Mouse (Mus musculus) kidney, postnatal 10 days (tissue): Measurements from ENCODE around the gene Acp5.
"Not testable (repeated sequence)": the region's sequence is repeated elsewhere in the genome, so short reads cannot be mapped to it uniquely, and the experiment has no call there.

ENCODE experiments used
- DNase-seq: peaks from one replicate; pipeline ENCODE4 v3.0.0; 2021; ENCODE audit warnings: mixed read lengths

Acp5 gene

DNA sequence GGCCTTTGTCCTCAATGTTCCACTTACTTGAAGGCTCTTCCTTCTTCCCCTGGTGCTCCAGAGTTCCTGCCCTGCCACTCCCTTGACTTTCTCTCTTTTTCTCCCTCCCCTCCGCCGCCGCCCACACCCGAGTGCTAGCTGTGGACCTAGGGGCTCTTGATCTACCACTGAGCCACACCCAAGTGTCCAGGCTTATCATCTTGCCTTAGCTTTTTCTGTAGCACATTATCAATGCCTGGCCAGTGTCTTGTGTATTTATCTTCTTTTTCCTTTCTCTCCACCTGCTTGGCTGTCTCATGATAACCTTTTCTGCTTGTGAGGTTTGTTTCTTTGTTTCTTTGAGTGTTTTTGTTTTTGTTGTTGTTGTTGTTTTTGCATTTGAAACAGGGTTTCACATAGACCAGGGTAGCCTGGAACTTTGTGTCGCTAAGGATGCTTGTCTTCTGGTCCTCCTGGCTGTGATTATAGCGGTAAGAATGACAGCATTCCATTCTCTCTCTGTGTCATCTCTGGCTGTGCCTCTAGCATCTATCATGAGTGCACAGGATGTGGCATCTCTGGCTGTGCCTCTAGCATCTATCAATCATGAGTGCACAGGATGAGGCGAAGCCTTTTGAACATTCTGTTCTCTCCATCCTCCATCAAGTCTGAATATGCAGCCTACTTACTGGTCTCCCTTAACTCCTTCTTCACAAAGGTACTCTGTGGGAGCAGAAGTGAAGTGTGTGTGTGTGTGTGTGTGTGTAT is at the start of gene Acp5:
Gene Acp5, minus strand, starts transcription at position 68 of the 747 bp plus-strand sequence.
- no peak for DNase-seq

DNA sequence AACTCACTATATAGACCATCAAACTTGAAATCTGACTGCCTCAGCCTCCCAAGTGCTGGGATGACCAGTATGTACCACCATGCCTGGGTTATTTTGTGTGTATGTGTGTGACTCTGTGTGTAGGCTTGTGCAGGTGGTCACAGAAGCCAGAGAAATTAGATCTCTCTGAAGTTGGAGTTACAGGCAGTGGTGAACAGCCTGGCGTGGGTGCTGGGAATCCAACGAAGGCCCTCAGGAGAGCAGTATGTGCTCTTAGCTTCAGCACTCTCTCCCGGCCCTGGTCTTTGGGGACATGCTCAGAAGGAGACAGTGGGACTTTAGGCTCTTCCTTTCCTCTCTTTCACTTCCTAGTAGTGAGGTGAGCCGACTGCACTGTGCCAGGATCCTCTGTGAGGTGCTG is 36.8 kb upstream of the Acp5 start:
- DNase-seq = no peak

DNA sequence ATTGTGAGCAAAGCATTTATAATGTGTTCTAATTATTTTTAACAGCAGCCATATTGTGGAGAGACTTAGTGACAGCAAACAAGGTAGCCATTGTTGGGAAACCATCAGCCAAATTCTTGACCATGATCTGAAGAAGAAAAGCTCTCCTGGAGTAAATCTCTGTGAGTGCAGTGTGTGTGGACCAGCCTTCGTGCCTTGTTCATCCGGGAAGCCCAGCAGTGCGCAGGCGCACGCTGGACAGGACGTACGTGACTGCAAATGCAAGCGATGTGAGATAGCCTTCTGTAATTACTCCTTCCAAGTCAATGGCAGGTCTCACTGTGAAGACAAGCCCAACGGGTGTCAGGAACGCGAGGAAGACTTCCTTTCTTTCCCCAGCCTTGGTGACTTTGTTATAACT is 33.8 kb upstream of the Acp5 start:
- no peak for DNase-seq

DNA sequence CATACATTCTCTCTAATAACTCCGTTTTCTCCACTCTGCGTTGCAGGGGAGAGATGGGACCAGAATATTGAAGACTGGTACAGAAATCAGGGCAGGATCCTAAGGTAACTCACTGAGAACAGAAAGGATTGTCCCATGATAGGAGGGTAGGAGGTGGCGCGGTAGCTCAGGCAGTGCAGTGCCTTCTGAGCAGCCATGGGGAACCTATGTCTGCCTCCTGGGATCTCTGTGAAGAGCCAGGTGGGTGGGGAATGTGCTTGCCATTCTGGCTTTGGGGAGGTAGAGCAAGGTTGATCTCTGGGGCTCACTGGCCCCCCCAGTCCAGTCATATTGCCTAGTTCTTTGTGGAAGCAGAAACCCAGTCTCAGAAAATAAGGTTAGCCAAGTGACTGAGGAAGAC is 32.2 kb upstream of the Acp5 start:
- DNase-seq = no peak

DNA sequence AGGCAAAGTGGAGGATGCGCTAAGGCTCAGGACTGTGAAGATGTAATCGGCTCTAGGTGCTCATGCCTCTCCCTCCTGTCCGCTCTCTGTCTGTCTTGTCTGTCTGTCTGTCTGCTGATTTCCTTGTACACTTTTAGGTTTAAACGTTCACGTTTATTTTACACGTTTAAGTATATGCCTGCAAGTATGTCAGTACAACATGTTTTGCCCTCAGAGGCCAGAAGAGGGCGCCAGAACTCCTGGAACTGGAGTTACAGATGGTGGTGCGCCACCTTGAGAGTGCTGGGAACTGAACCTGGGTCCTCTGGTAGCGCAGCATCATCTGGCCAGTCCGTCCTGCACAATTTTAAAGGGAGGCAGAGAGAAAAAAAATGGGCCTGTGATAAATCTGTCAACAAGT is 31.2 kb upstream of the Acp5 start:
- DNase-seq = peak; percentile 21

DNA sequence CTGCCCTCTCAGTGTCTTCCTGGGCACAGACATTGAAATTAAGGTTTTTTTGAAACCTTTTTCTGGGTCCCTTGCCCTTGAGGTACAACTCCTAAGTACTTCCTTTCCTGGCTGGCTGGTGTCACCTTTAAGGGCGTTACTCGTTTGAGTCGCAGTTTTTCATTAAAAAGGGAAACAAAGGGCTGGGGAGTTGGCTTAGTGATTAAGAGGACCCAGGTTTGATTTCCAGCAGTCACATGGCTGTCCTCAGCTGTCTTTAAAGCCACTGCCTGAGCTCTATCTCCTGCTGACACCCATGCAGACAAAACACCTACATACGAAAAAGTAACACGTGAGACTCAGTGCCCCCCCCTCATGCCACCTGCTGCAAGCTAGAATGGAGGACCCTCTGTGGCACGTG is 30.5 kb upstream of the Acp5 start:
- no peak for DNase-seq

DNA sequence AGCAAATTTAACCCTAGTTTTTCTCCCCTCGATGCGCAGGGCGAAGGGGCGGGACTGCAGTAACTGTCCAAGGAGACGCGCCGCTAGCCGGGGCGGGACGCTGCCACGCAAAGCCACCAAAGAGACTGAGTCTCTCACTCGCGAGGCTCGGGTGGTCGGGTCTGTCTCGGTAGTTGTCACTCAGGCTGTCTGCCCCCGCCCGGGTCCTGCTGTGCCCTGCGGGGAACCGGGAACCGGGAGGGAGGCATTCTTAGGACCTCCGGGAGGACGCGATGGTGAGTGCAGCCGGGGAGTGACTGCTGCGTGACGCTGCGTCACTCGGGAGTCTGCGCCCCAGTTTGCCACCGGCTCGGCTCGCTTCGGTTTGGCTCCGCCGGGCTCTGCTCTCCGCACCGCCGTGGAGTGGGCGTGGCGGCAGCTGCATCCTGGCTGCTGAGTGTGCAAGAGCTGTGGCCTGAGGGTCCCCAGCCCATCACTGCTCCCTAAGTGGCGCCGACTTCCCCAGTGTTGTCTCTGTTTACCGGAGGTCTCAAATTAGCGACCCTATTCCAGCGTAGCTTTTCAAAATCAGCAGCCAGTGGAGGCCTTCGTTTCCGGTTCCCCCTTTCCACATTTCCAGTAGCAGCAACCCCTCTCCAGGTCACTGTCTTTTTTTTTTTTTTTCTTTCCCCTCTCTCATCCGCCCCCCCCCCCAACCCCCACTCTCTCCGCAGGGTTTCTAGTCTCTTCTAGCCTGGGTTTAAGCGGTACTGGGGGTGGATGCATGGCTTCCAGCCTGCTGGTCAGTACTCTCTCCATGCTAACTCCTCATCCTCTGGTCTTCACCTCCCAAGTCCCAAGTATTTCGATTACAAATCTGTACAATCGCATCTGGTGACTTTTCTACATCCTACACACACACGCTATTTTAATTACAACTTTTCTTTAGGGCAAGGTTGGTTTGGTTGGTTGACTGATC is 29.5 kb upstream of the Acp5 start:
- peak; percentile 63 for DNase-seq

DNA sequence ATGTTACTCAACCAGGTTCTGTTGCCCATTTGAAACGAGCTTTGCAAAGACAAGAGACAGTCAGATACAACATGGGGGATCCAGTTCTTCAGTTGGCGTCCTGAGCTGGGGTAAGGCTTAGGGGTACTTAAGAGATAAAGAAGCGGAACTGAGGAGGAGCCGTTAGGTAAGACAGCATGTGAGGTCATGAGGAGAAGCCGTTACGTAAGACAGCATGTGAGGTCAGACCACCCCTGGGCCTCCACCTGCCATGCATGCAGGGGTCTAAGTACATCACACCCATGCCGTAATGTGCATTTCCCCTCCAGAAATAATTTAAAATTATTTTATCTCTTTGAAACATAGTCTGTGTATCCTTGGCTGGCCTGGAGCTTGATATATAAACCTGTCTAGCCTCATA is 27.4 kb upstream of the Acp5 start:
- DNase-seq = no peak

DNA sequence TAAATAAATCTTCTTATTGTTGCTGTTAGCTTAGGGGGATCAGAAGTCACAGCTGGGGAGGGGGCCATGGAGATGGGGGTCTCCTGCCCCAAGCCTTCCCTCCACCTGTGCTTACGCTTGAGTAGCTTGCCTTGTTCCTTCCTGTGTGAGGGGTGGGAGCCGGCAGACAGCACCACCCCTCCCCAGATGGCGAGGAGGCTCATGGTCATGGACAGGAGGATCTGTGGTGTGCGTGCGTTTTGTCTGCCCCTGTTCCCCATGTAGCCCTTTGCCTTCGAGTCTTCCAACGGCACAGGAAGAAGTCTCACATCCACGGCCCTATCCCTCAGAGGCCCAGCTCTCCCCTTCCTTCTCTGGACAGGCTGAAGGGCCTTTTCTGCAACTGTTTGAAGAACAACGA is 26.8 kb upstream of the Acp5 start:
- no peak for DNase-seq

DNA sequence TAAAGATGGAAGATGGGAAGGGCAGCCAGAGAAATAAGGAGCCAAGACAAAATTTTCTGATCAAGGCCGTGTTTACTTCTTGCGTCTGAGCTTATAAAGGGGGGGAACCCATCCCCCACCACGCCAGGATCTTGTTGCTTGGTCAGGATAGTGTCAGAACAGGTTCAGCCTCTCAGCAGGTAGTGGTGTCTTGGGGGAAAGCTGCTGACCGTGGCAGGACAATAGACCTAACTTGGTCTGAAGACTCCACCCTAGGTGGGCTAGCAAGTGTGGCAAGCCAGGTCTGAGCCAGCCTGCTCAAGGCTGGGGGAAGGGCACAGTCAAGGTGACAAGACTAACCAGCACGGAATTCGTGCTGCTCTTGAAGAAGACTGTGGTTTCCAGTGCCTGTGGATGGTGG is 25.8 kb upstream of the Acp5 start:
- no peak for DNase-seq

DNA sequence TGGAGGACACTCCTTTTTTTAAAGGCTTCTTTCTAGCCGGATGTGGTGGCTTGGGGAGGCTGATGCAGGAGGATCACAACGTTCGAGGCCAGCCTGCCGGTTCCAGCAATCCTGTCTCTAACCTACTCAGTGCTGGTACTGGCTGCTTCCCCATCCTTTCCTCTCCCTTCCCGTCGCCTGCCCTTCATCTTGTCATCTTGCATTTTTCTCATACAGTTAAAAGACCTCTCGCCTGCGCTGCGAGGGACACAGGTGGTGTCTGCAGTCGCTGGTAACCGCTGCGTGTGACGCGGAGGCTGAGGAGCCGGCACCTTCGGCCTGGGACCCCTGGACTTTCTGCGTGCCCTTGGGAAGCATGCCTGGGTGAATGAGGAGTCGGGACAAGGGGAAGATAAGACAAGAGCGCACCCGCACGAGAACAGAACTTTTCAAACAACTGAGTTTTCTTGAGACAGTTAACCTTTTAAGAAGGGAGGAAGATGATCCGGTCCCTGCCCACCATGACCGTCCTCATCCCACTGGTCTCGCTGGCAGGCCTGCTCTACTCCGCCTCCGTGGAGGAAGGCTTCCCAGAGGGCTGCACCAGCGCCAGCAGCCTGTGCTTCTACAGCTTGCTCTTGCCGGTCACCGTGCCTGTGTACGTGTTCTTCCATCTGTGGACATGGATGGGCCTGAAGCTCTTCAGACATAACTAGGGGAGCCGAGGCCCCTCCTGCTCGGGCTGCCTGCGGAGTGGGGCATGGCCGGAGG is 22.2 kb upstream of the Acp5 start:
- DNase-seq = no peak

DNA sequence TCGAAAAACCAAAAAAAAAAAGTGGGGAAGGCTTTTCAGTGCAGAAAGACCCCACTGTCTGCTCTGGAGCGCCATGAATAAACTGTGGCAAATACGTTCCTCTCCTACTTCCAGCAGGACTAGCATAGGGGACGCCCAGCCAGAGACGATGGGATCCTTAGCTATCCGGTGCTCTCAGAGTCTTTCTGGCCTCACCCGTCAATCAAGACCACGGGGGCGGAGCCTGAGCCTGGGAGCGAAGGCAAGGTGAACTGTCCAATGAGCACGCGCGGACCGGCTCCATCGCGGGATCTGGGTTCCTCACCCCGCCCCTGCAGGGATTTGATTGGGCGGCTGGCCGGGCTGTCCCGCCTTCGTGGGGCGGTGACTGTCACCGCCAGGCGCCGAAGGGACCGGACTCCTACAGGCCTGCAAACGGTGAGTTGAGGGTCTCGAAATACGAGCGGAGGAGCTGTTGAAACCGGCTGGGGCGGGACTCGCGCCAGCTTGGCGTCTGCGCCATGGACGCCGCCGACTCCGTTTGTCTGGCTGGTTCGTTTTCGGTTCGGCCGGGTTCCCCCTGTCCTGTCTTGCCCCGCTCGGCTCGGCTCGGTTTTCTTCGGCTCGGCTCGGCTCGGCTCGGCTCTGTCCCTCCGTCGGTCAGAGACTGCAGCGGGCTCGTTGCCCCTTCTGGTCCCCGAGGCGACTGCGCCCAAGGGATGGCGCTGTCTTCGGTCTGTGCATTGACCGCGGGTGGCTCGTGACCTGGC is 21.2 kb upstream of the Acp5 start, which contains the start of gene Pigyl:
Gene Pigyl, plus strand, starts transcription at position 350 of the 749 bp plus-strand sequence.
- DNase-seq = peak; percentile 100

DNA sequence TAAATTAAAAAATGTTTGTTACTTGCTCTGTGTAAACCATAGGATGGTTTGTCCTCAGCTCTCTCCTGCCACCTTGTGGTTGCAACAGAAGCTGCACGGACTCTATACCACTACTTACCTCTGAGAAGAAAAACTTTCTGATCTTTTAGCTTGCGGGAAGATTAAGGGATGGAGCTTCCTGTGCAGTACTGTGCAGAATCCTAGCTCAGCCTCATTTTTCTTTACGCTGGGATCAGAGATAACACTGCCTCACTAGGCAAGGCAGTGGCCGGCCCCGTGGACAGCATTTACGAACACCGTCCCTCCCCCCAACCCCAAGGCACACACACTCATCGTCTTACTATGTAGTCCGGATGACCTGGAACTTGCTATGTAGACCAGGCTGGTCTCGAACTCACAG is 20.1 kb upstream of the Acp5 start:
- peak; percentile 84 for DNase-seq

DNA sequence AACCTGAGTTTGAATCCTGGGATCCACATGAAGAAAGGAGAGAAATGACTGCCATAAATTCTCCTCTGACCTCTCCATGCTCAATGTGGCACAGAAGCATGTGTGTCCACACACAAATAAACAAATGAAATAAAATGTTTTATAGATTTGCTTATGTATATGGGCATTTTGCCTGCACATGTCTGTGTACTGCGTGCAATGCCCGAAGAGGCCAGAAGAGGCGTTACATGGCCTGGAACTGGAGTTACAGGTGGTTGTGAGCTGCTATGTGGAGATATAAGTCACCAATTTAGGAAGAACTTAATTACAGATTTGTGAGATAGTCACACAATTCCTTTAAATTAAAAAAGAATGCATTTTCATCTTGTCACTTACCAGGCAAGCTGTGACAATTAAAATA is 18.3 kb upstream of the Acp5 start:
- DNase-seq = no peak

DNA sequence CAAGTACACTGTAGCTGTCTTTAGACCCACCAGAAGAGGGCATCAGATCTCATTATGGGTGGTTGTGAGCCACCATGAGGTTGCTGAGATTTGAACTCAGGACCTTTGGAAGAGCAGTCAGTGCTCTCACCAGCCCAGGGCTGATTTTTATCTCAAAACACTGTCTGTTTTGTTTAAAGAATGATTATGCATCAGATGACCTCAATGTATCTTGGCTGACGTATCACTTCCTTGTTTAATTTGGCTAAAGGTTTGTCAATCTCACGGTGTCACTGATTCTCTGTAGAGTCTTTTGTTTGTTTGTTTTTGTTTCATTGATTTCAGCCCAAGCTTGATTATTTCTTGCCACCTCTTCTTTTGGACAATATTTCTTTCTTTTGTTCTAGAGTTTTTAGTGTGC is 15.4 kb upstream of the Acp5 start:
- no peak for DNase-seq

DNA sequence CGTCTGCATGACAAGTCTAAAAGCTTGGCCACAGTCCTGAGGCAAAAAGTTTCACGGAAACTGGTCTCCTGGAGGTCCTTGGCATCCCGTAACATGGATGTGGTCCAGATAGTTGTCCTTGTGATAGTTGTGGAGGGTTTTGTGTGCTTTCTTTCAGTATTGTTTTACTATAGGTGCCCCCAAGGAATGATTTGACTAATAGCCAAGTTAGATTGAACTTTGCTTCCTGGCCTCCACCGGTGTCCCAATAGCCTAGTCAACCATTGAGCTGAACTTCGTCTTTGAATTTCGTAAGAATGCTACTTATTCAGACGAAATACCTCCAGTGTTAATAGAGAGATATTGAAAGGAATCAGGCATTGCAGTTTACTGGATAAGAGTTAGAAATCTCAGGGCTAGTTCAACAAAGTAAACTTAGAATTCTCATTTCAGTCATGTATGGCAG is 14.8 kb upstream of the Acp5 start:
- DNase-seq = not testable (repeated sequence)

DNA sequence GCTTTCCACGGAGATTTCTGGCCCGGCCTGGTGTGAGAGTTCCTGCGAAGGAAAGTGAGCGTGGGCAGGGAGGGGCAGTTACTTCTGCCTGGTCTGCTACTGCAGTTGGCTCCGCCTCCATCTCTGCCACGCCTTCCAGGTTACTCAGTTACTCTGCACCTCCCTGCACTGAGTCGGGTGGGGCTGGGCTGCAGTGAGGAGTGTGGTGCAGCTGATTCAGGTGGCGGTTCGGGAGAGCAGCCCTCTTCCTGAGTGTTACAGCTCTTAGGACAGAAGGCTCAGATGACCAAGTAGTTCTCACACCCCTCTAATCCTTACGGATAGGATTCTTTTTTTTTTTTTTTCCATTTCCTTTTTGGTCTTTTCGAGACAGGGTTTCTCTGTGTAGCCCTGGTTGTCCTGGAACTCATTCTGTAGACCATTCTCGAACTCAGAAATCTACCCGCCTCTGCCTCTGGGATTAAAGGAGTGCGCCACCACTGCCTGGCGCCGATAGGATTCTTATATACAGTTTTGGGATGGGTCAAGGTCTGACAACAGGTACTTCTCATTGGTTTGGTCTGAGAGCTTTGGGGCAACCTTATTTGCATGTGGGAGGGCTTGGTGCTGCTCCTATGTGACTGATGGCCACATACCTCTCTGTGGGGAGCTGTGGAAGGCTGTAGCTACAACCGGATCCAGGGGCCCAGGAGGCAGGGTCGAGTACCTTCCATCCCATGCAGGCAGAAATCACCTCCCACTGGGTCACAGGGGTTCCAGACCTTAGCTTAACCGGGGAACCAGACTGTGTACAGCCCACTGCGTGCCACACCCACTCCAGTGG is 14.1 kb upstream of the Acp5 start:
- DNase-seq = no peak

DNA sequence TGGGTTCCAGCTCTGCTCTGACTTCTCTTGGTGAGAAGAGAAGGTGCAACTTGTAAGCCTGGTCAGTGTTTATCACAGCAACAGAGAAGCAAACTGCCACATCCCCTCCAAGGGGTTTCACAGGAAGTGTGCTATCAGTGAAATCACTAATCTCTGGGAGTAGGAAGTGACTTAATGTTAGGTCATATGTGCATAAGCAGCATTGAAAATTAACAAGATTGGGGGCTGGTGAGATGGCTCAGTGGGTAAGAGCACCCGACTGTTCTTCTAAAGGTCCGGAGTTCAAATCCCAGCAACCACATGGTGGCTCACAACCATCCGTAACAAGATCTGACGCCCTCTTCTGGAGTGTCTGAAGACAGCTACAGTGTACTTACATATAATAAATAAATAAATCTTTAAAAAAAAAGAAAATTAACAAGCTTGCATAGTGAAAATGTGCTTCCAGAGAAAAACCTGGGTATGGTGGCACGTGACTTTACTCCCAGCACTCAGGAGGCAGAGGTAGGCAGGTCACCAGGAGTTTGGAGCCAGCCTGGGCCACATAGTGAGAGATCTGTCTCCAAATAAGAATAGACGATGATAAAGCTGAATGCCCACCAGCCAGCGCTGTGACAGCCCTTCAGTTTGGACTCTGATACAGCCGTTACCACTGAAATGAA is 8.9 kb upstream of the Acp5 start:
- DNase-seq = no peak

DNA sequence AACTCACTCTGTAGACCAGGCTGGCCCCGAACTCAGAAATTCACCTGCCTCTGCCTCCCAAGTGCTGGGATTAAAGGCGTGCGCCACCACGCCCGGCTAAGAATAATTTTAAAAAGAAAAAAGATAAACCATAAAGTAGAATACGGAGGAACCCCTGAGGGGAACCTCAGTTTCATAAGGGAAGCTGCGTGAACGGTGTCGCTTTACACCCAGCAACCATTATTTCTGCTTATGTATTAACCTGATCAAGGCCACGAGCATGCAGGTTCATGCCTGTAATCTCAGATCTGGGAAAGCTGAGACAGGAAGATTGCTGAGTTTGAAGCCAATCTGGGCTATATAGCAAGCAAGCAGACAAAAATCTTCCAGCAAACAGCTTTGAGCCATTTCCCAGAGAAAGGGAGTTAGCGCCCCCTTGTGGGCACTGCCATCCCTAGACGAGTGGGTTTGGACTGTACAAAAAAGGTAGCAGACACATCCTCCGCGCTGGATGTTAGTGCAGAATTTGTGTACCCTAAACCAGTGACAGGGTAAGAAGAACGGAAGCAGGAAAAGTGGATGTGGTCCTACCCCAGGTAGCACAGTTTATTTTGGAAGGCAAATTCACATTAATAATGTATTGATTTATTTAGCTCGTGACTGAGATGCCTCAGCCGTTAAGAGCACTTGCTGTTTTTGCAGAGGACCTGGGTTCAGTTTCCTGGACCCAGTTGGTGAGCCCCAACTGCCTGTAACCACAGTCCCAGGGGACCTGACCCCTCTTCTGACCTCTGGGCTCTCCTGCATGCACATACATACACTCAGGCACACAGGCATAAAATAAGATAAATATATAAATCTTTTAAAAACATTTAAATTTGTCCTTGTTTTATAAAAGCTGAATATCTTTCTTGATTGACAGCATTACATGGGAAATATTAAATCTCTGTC is 7.9 kb upstream of the Acp5 start:
- DNase-seq = peak; percentile 94

DNA sequence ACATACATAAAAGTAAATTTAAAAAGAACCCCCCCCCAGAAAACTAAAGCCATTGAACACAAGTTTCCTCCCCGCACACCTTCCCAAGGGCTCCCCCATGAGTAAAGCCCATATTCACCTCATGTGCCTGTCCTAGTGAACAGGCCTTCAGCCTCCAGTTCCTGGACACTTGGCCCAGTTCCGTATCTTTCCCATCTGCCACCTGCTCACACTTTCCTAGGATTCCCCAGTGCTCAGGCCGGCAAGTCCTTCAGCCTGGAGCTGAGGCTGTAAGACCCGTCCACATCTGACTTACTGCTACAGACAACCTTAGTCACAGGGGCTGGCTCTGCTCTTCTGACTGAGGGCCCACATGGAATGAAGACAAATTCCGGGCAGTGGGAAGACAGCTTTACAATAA is 4.2 kb upstream of the Acp5 start:
- no peak for DNase-seq
